In the genomic region with DNA sequence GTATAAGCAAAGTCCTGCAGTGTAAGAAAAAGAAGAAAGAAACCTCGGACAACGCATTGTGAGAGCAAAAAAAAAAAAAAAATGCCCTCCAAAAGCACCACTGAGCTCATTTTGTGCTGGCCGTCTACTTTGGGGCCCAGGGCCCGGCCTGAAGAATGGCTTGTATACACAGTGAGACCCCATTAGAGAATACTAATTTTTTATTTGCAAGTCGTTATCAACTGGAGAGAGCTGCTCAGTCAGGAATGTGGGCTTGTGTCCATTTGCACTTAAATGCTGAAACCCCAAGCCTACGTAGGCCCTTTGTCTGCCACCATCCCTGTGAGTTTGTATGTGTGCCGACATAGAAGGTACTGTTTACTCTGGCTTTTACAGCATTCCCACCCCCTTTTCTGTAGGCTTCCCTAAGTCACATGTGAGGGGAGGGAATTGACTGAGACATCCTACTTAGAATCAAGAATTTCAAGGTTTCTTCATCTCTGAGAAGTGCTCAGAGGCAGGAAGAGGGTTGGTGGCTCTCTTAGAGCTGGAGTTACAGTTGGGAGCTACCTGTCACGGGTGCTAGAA, we compare ENCODE assay signal across 20 mouse cellular contexts. TPM values are rescaled to one million over a fixed set of nuclear protein-coding genes. Genes with fewer than 3 reads are reported as not detected.
A peak's percentile ranks its signal among the peaks of the same experiment; 100 is the strongest.
DNase-seq lines count a peak whose midpoint lies in the region; ATAC-seq lines count a peak whose summit lies in the region.
"Had no signal": no experiment of that assay in that cellular context is flagged by ENCODE, and none has a peak within 500 bp of the region (broad histone marks: within the 10 kb centered on the region; RNA-seq: fewer than 3 reads in every experiment).

No protein-coding gene starts in this region.

- peak; percentile 5 for DNase-seq in embryo, embryonic 11 days
- DNase-seq in embryo, embryonic 10.5 days (ENCODE audit: low spot score), result no peak
- DNase-seq in lung, postnatal 10 days, result no peak
- DNase-seq in R1 (ENCODE audit: low read depth, low spot score), result peak; percentile 62
- no peak for DNase-seq in cerebellum, adult 11 months
- no peak for DNase-seq in spleen, adult 12 weeks (ENCODE audit: low spot score)
- DNase-seq: adrenal gland, adult 8-10 months; cerebellum, adult 18-20 months; kidney, postnatal 4 days had no signal

- peak overlapping the region; percentile 32; the same call in 1 of the 2 replicates for H3K27ac ChIP-seq in lung, embryonic 15.5 days
- peak overlapping the region; percentile 32 for H3K27ac ChIP-seq in midbrain, embryonic 13.5 days
- H3K27ac ChIP-seq: embryonic facial prominence, embryonic 12.5 days; intestine, embryonic 15.5 days; liver, embryonic 15.5 days had no signal

- no peaks in the 10 kb centered on the region for H3K9me3 ChIP-seq in lung, embryonic 15.5 days
- H3K9me3 ChIP-seq in midbrain, embryonic 13.5 days, result no peaks in the 10 kb centered on the region
- H3K9me3 ChIP-seq: embryonic facial prominence, embryonic 12.5 days; heart, embryonic 12.5 days; intestine, embryonic 15.5 days; liver, embryonic 15.5 days had no signal

- H3K4me1 ChIP-seq in lung, embryonic 15.5 days, result peaks cover 9% of the 10 kb centered on the region; the same call in 1 of the 2 replicates
- peaks cover 12% of the 10 kb centered on the region for H3K4me1 ChIP-seq in midbrain, embryonic 13.5 days (replicated peaks)
- H3K4me1 ChIP-seq: embryonic facial prominence, embryonic 12.5 days; heart, embryonic 12.5 days; intestine, embryonic 15.5 days; liver, embryonic 15.5 days had no signal

- no peak for ATAC-seq in lung, embryonic 15.5 days (ENCODE audit: borderline replicate concordance, extremely low read depth, low FRiP score, low TSS enrichment)
- peak; percentile 68; the same call in 1 of the 2 replicates for ATAC-seq in midbrain, embryonic 13.5 days
- ATAC-seq: CD4-positive, CD25-positive, alpha-beta regulatory T cell, adult 4 months; intestine, embryonic 15.5 days had no signal

- H3K9ac ChIP-seq in lung, embryonic 15.5 days, result no peak overlapping the region
- no peak overlapping the region for H3K9ac ChIP-seq in midbrain, embryonic 13.5 days (replicated peaks)
- H3K9ac ChIP-seq: embryonic facial prominence, embryonic 12.5 days; heart, embryonic 12.5 days; intestine, embryonic 15.5 days; liver, embryonic 15.5 days had no signal

- no peaks in the 10 kb centered on the region for H3K27me3 ChIP-seq in lung, embryonic 15.5 days
- H3K27me3 ChIP-seq in midbrain, embryonic 13.5 days, result no peaks in the 10 kb centered on the region
- H3K27me3 ChIP-seq: embryonic facial prominence, embryonic 12.5 days; heart, embryonic 12.5 days; intestine, embryonic 15.5 days; liver, embryonic 15.5 days had no signal

- peaks cover 18% of the 10 kb centered on the region; the same call in 1 of the 2 replicates for H3K36me3 ChIP-seq in lung, embryonic 15.5 days
- peaks cover 22% of the 10 kb centered on the region for H3K36me3 ChIP-seq in midbrain, embryonic 13.5 days

- no peak overlapping the region; the same call in 1 of the 2 replicates for H3K4me2 ChIP-seq in lung, embryonic 15.5 days
- no peak overlapping the region for H3K4me2 ChIP-seq in midbrain, embryonic 13.5 days (replicated peaks)
- H3K4me2 ChIP-seq: embryonic facial prominence, embryonic 12.5 days; heart, embryonic 12.5 days; intestine, embryonic 15.5 days; liver, embryonic 15.5 days had no signal

- WGBS in lung, embryonic 15.5 days, result 23% methylated on average over 8 of the region's 8 CpGs
- WGBS in midbrain, embryonic 13.5 days, result 40% methylated on average over 8 of the region's 8 CpGs

- no peak overlapping the region for H3K4me3 ChIP-seq in lung, embryonic 15.5 days
- H3K4me3 ChIP-seq in midbrain, embryonic 13.5 days (replicated peaks), result no peak overlapping the region
- H3K4me3 ChIP-seq: embryonic facial prominence, embryonic 12.5 days; heart, embryonic 12.5 days; intestine, embryonic 15.5 days; liver, embryonic 15.5 days had no signal

RNA-seq across cellular contexts. Expression of gene Fam24a, which starts 3.9 kb away (rescaled TPM):
- not detected in 2 replicates for polyA plus RNA-seq in lung, embryonic 15.5 days (2015; fragmentation: Nextera tagmentation; extraction: Ambion mirVana)
- polyA plus RNA-seq in midbrain, embryonic 13.5 days (2015; fragmentation: Nextera tagmentation; extraction: Ambion mirVana), result not detected in 2 replicates
- polyA plus RNA-seq: CD4-positive, CD25-positive, alpha-beta regulatory T cell, adult 4 months; embryonic facial prominence, embryonic 12.5 days; heart, embryonic 12.5 days; intestine, embryonic 15.5 days; kidney, embryonic 14.5 days; limb, embryonic 14.5 days; liver, embryonic 15.5 days; neural tube, embryonic 14.5 days; thymus, postnatal 0 days had no signal

RNA-seq across cellular contexts. Expression of gene Fam24b, which starts 8.3 kb away (rescaled TPM):
- not detected in 2 replicates for polyA plus RNA-seq in lung, embryonic 15.5 days (2015; fragmentation: Nextera tagmentation; extraction: Ambion mirVana)
- 0.24 TPM in 1 of 2 replicates, not detected in the other for polyA plus RNA-seq in midbrain, embryonic 13.5 days (2015; fragmentation: Nextera tagmentation; extraction: Ambion mirVana)
- polyA plus RNA-seq: CD4-positive, CD25-positive, alpha-beta regulatory T cell, adult 4 months; embryonic facial prominence, embryonic 12.5 days; heart, embryonic 12.5 days; intestine, embryonic 15.5 days; kidney, embryonic 14.5 days; liver, embryonic 15.5 days; neural tube, embryonic 14.5 days; thymus, postnatal 0 days had no signal

RNA-seq across cellular contexts. Expression of gene Cuzd1, which starts 15.5 kb away (rescaled TPM):
- 0.06 and 0.11 TPM in 2 replicates for polyA plus RNA-seq in lung, embryonic 15.5 days (2015; fragmentation: Nextera tagmentation; extraction: Ambion mirVana)
- polyA plus RNA-seq in midbrain, embryonic 13.5 days (2015; fragmentation: Nextera tagmentation; extraction: Ambion mirVana), result not detected in 2 replicates
- polyA plus RNA-seq: CD4-positive, CD25-positive, alpha-beta regulatory T cell, adult 4 months; embryonic facial prominence, embryonic 12.5 days; kidney, embryonic 14.5 days; liver, embryonic 15.5 days; neural tube, embryonic 14.5 days had no signal

RNA-seq across cellular contexts. Expression of gene 2310057M21Rik, which starts 25.0 kb away (rescaled TPM):
- 18.4 and 22.2 TPM in 2 replicates for polyA plus RNA-seq in lung, embryonic 15.5 days (2015; fragmentation: Nextera tagmentation; extraction: Ambion mirVana)
- 21.2 and 23.3 TPM in 2 replicates for polyA plus RNA-seq in midbrain, embryonic 13.5 days (2015; fragmentation: Nextera tagmentation; extraction: Ambion mirVana)

RNA-seq across cellular contexts. Expression of gene Pstk, which starts 33.4 kb away (rescaled TPM):
- 64.3 and 64.8 TPM in 2 replicates for polyA plus RNA-seq in lung, embryonic 15.5 days (2015; fragmentation: Nextera tagmentation; extraction: Ambion mirVana)
- polyA plus RNA-seq in midbrain, embryonic 13.5 days (2015; fragmentation: Nextera tagmentation; extraction: Ambion mirVana), result 45.9 and 54.3 TPM in 2 replicates

Comparison
In these comparisons a context has a peak if more than half of its experiments do, and no peak if none do; other contexts are left out.
1. DNase-seq: peak in embryo, embryonic 11 days (single experiment) and R1 (single experiment); none in embryo, embryonic 10.5 days (single experiment), lung, postnatal 10 days (single experiment), cerebellum, adult 11 months (single experiment) and spleen, adult 12 weeks (single experiment).